Mouse (Mus musculus) gastrocnemius, adult 18-20 months (tissue): Measurements from ENCODE around the gene Gm10198. TPM values are rescaled to one million over a fixed set of nuclear protein-coding genes. Genes with fewer than 3 reads are reported as not detected.

ENCODE experiments used
- DNase-seq: peaks from one replicate; pipeline ENCODE4 v3.0.0; 2021; ENCODE audit warnings: low spot score
- long read RNA-seq, 2 experiments: library from polyadenylated mRNA; stranded (forward); transcript quantifications; one replicate each; pipeline ENCODE4 v2.0.0; 2021
- total RNA-seq, 2 experiments: library from RNA; stranded (reverse); gene quantifications; 2 replicates each; pipeline ENCODE4 v1.2.3; 2021

Gene Gm10198
- not detected for total RNA-seq
- long read RNA-seq, experiment 1, result 0 reads
- long read RNA-seq, experiment 2, result 0 reads

GRCm38 (mm10) chr13:111592485-111592884 lies at the start of gene Gm10198:
Gene Gm10198, plus strand, starts transcription at chr13:111592785.
- DNase-seq, result no peak

- DNase-seq, result no peak
Measured at GRCm38 (mm10) chr13:111545286-111545685, 47.3 kb upstream of the Gm10198 start.

GRCm38 (mm10) chr13:111552769-111553168 lies 39.8 kb upstream of the Gm10198 start:
- no peak for DNase-seq

GRCm38 (mm10) chr13:111553182-111553581 lies 39.4 kb upstream of the Gm10198 start:
- DNase-seq, result no peak

GRCm38 (mm10) chr13:111553941-111554340 lies 38.6 kb upstream of the Gm10198 start:
- DNase-seq, result no peak

GRCm38 (mm10) chr13:111555333-111555732 lies 37.3 kb upstream of the Gm10198 start:
- no peak for DNase-seq

GRCm38 (mm10) chr13:111556375-111556774 lies 36.2 kb upstream of the Gm10198 start:
- no peak for DNase-seq

- no peak for DNase-seq
Measured at GRCm38 (mm10) chr13:111560152-111560551, 32.4 kb upstream of the Gm10198 start.

GRCm38 (mm10) chr13:111562595-111562994 lies 30.0 kb upstream of the Gm10198 start:
- DNase-seq, result no peak

GRCm38 (mm10) chr13:111574196-111574595 lies 18.4 kb upstream of the Gm10198 start:
- DNase-seq, result no peak

- DNase-seq, result no peak
Measured at GRCm38 (mm10) chr13:111577177-111577576, 15.4 kb upstream of the Gm10198 start.

- no peak for DNase-seq
Measured at GRCm38 (mm10) chr13:111580054-111580453, 12.5 kb upstream of the Gm10198 start.

GRCm38 (mm10) chr13:111598111-111598510 lies 5.5 kb downstream of the Gm10198 start:
- DNase-seq, result no peak

GRCm38 (mm10) chr13:111601383-111601782 lies 8.8 kb downstream of the Gm10198 start:
- no peak for DNase-seq

GRCm38 (mm10) chr13:111604826-111605225 lies 12.2 kb downstream of the Gm10198 start:
- DNase-seq, result no peak

GRCm38 (mm10) chr13:111616168-111617125 lies 23.9 kb downstream of the Gm10198 start:
- DNase-seq, result peak; percentile 3

GRCm38 (mm10) chr13:111620433-111620832 lies 27.8 kb downstream of the Gm10198 start:
- DNase-seq, result no peak

- DNase-seq, result no peak
Measured at GRCm38 (mm10) chr13:111622425-111622824, 29.8 kb downstream of the Gm10198 start.

- DNase-seq, result no peak
Measured at GRCm38 (mm10) chr13:111623112-111623511, 30.5 kb downstream of the Gm10198 start.

GRCm38 (mm10) chr13:111624115-111624514 lies 31.5 kb downstream of the Gm10198 start:
- DNase-seq, result no peak

GRCm38 (mm10) chr13:111634163-111635160 lies 41.9 kb downstream of the Gm10198 start:
- DNase-seq, result no peak

- no peak for DNase-seq
Measured at GRCm38 (mm10) chr13:111640319-111640718, 47.7 kb downstream of the Gm10198 start.
